Mouse (Mus musculus): ENCODE measurements around the gene Zfp637.
A peak's percentile ranks its signal among the peaks of the same experiment; 100 is the strongest.
"Not testable (repeated sequence)": the region's sequence is repeated elsewhere in the genome, so short reads cannot be mapped to it uniquely, and the experiment has no call there.

Gene Zfp637

GRCm38 (mm10) chr6:117840686-117841510 is at the start of gene Zfp637:
Gene Zfp637, plus strand, starts transcription at chr6:117841180.
- DNase-seq (ENCODE audit: low spot score) = peak; percentile 92

- DNase-seq (ENCODE audit: low spot score) = no peak
These were observed 45.7 kb upstream of the Zfp637 start for GRCm38 (mm10) chr6:117795251-117795650.

- no peak for DNase-seq (ENCODE audit: low spot score)
These were observed 40.2 kb upstream of the Zfp637 start for GRCm38 (mm10) chr6:117800824-117801223.

GRCm38 (mm10) chr6:117801801-117802200 is 39.2 kb upstream of the Zfp637 start:
- DNase-seq (ENCODE audit: low spot score) = no peak

GRCm38 (mm10) chr6:117807756-117808155 is 33.2 kb upstream of the Zfp637 start:
- DNase-seq (ENCODE audit: low spot score) = no peak

GRCm38 (mm10) chr6:117809816-117810215 is 31.2 kb upstream of the Zfp637 start:
- no peak for DNase-seq (ENCODE audit: low spot score)

GRCm38 (mm10) chr6:117810717-117811116 is 30.3 kb upstream of the Zfp637 start:
- DNase-seq (ENCODE audit: low spot score) = no peak

- DNase-seq (ENCODE audit: low spot score) = no peak
These were observed 29.7 kb upstream of the Zfp637 start for GRCm38 (mm10) chr6:117811256-117811655.

- no peak for DNase-seq (ENCODE audit: low spot score)
These were observed 26.3 kb upstream of the Zfp637 start for GRCm38 (mm10) chr6:117814681-117815080.

GRCm38 (mm10) chr6:117817108-117817541 is 23.9 kb upstream of the Zfp637 start:
- DNase-seq (ENCODE audit: low spot score) = no peak

- no peak for DNase-seq (ENCODE audit: low spot score)
These were observed 20.7 kb upstream of the Zfp637 start for GRCm38 (mm10) chr6:117820327-117820726.

GRCm38 (mm10) chr6:117825369-117825768 is 15.6 kb upstream of the Zfp637 start:
- peak; percentile 64 for DNase-seq (ENCODE audit: low spot score)

- peak; percentile 25 for DNase-seq (ENCODE audit: low spot score)
These were observed 12.7 kb upstream of the Zfp637 start for GRCm38 (mm10) chr6:117828273-117828672.

GRCm38 (mm10) chr6:117841511-117841955 is 553 bp downstream of the Zfp637 start:
- DNase-seq (ENCODE audit: low spot score) = no peak

- no peak for DNase-seq (ENCODE audit: low spot score)
These were observed 3.6 kb downstream of the Zfp637 start for GRCm38 (mm10) chr6:117844597-117844996.

- not testable (repeated sequence) for DNase-seq (ENCODE audit: low spot score)
These were observed 5.7 kb downstream of the Zfp637 start for GRCm38 (mm10) chr6:117846671-117847070.

- DNase-seq (ENCODE audit: low spot score) = no peak
These were observed 6.8 kb downstream of the Zfp637 start for GRCm38 (mm10) chr6:117847772-117848171.

GRCm38 (mm10) chr6:117848577-117848976 is 7.6 kb downstream of the Zfp637 start:
- DNase-seq (ENCODE audit: low spot score) = no peak

GRCm38 (mm10) chr6:117851747-117852146 is 10.8 kb downstream of the Zfp637 start:
- no peak for DNase-seq (ENCODE audit: low spot score)

- DNase-seq (ENCODE audit: low spot score) = no peak
These were observed 17.0 kb downstream of the Zfp637 start for GRCm38 (mm10) chr6:117857990-117858389.

GRCm38 (mm10) chr6:117861848-117862247 is 20.9 kb downstream of the Zfp637 start, which contains the start of gene Zfp239:
Gene Zfp239, plus strand, starts transcription at chr6:117862100.
- DNase-seq (ENCODE audit: low spot score) = no peak

GRCm38 (mm10) chr6:117862465-117862864 is 21.5 kb downstream of the Zfp637 start:
- no peak for DNase-seq (ENCODE audit: low spot score)

GRCm38 (mm10) chr6:117862899-117863620 is 22.1 kb downstream of the Zfp637 start:
- DNase-seq (ENCODE audit: low spot score) = peak; percentile 43
